Mouse (Mus musculus): Measurements from ENCODE around the gene Ptprc.

Gene Ptprc

GRCm38 (mm10) chr1:138148844-138149243, 26.7 kb downstream of the Ptprc start:
- no peak for DNase-seq

- no peak for DNase-seq
Measured at GRCm38 (mm10) chr1:138145571-138145970, 29.9 kb downstream of the Ptprc start.

GRCm38 (mm10) chr1:138145148-138145547, 30.4 kb downstream of the Ptprc start:
- no peak for DNase-seq

GRCm38 (mm10) chr1:138144365-138144764, 31.1 kb downstream of the Ptprc start:
- DNase-seq = no peak

- no peak for DNase-seq
Measured at GRCm38 (mm10) chr1:138140769-138141168, 34.7 kb downstream of the Ptprc start.

GRCm38 (mm10) chr1:138137696-138138095, 37.8 kb downstream of the Ptprc start:
- no peak for DNase-seq

- DNase-seq = no peak
Measured at GRCm38 (mm10) chr1:138137024-138137577, 38.4 kb downstream of the Ptprc start.

- peak; percentile 56 for DNase-seq
Measured at GRCm38 (mm10) chr1:138136373-138136779, 39.1 kb downstream of the Ptprc start.

GRCm38 (mm10) chr1:138135637-138136372, 39.7 kb downstream of the Ptprc start:
- no peak for DNase-seq

- no peak for DNase-seq
Measured at GRCm38 (mm10) chr1:138135117-138135516, 40.4 kb downstream of the Ptprc start.

- DNase-seq = no peak
Measured at GRCm38 (mm10) chr1:138134324-138134723, 41.2 kb downstream of the Ptprc start.

GRCm38 (mm10) chr1:138131739-138132138, 43.8 kb downstream of the Ptprc start:
- DNase-seq = no peak

- DNase-seq = no peak
Measured at GRCm38 (mm10) chr1:138130145-138130544, 45.4 kb downstream of the Ptprc start.

GRCm38 (mm10) chr1:138126843-138127242, 48.7 kb downstream of the Ptprc start:
- no peak for DNase-seq

- no peak for DNase-seq
Measured at GRCm38 (mm10) chr1:138125281-138125680, 50.2 kb downstream of the Ptprc start.

GRCm38 (mm10) chr1:138123866-138124265, 51.6 kb downstream of the Ptprc start:
- no peak for DNase-seq

- DNase-seq = no peak
Measured at GRCm38 (mm10) chr1:138119895-138120294, 55.6 kb downstream of the Ptprc start.

- DNase-seq = no peak
Measured at GRCm38 (mm10) chr1:138093219-138093618, 82.3 kb downstream of the Ptprc start.

GRCm38 (mm10) chr1:138085810-138086209, 89.7 kb downstream of the Ptprc start:
- DNase-seq = peak; percentile 67

GRCm38 (mm10) chr1:138083707-138084106, 91.8 kb downstream of the Ptprc start:
- DNase-seq = no peak

GRCm38 (mm10) chr1:138080308-138080707, 95.2 kb downstream of the Ptprc start:
- no peak for DNase-seq

- DNase-seq = peak; percentile 91
Measured at GRCm38 (mm10) chr1:138044196-138044945, 131.1 kb downstream of the Ptprc start.

GRCm38 (mm10) chr1:138040556-138040955, 135.0 kb downstream of the Ptprc start:
- DNase-seq = no peak

GRCm38 (mm10) chr1:138039201-138039600, 136.3 kb downstream of the Ptprc start:
- peak; percentile 12 for DNase-seq

Measured in lung, postnatal 10 days (tissue).